Mouse (Mus musculus) olfactory bulb, adult 2 months (tissue): Measurements from ENCODE around the gene Rrbp1.

ENCODE experiments used
- CTCF ChIP-seq: fragments of 200-500 bp; IDR thresholded peaks from 2 replicates; pipeline ENCODE4 v1.5.1; 2012; ENCODE audit warnings: low read depth, mild to moderate bottlenecking, low read length, moderate library complexity; ENCODE audit not compliant: insufficient read depth
- POLR2A ChIP-seq: fragments of 200-500 bp; IDR thresholded peaks from 2 replicates; pipeline ENCODE4 v1.6.1; 2012; ENCODE audit warnings: mild to moderate bottlenecking, low read depth, low read length, moderate library complexity; ENCODE audit not compliant: insufficient read depth

GRCm38 (mm10) chr2:143937861-143938260 is 73.2 kb downstream of the Rrbp1 start:
- TF ChIP-seq POLR2A (no peak), CTCF (no peak)
